Mouse (Mus musculus): Measurements from ENCODE around the gene Lnx2. TPM values are rescaled to one million over a fixed set of nuclear protein-coding genes. Genes with fewer than 3 reads are reported as not detected.

The Lnx2 gene
- polyA plus RNA-seq, 1 experiment, result 44.9 TPM

DNA sequence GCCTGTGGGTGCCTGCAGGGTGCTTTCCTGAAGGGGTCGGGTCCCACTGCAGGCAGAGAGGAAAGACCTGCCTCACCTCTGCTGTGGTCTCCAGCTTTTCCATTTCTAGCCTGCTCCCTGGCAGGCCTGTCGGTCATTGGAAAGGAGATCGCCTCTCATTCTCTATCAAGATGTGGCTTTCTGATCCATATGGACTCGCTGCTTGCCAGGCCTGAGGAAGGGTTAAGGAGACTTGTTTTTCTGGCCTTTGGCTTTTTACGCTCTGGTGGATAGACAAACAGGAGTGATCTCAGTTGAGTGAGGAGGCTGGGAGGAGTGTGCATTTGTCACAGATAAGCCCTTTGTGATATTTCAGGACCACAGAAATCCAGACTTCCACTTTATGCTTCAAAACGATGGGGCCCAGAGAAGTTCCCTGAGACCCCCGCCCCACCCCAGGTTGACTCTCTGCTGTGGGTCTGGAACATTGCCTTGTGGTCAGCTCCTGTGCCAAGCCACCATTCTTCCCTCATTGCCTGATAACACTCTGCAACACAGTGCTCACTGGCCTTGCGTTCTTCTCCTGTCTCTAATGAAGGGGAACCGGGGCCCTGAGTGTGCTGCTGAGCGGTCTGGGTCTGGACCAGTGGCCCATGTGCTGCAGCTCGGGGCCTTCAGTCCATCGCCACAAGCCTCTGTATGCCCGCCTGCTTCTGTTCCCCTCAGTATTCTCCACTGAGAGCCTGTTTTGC, 32.6 kb upstream of the Lnx2 start:
- Histone ChIP-seq H3K4me3 (ENCODE audit: low read depth, low read length) (no peak overlapping the region), H3K36me3 (ENCODE audit: control insufficient read depth, insufficient read depth, low read length) (peaks cover 37% of the 10 kb centered on the region), H3K27ac (ENCODE audit: insufficient read depth, low read depth, low read length) (no peak overlapping the region), H3K4me1 (ENCODE audit: control insufficient read depth, insufficient read depth, insufficient read length, low read length) (no peaks in the 10 kb centered on the region), H3K27me3 (ENCODE audit: control insufficient read depth, insufficient read depth, low read length) (no peaks in the 10 kb centered on the region)
- no peak for TF ChIP-seq POLR2A (IDR thresholded peaks at IDR 0.05; ENCODE audit: low read depth, low read length)
- no peak for TF ChIP-seq CTCF (IDR thresholded peaks at IDR 0.05; ENCODE audit: extremely low read depth, insufficient read length, insufficient replicate concordance, low read depth, low read length)
- 95% methylated on average over 13 of the region's 13 CpGs for WGBS

DNA sequence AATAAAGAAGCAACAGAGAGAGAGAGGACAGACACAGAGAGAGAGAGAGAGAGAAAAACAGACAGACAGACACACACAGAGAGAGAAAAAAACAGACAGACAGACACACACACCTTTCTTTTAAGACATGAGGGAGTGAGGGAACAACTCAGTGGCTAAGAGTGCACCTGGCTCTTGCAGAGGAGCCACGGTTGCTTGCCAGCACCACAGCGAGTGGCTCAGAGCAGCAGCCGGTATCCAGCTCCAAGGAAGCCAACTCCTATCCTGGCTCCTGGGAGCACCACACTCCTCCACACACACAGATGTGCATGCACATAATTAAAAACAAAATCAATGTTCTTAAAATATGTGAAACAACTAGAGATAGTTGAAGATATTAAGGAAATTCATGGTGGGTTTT, 30.9 kb upstream of the Lnx2 start:
- Histone ChIP-seq H3K4me1 (ENCODE audit: control insufficient read depth, insufficient read depth, insufficient read length, low read length) (no peaks in the 10 kb centered on the region), H3K4me3 (ENCODE audit: low read depth, low read length) (no peak overlapping the region), H3K27me3 (ENCODE audit: control insufficient read depth, insufficient read depth, low read length) (no peaks in the 10 kb centered on the region), H3K36me3 (ENCODE audit: control insufficient read depth, insufficient read depth, low read length) (peaks cover 48% of the 10 kb centered on the region), H3K27ac (ENCODE audit: insufficient read depth, low read depth, low read length) (no peak overlapping the region)
- 95% methylated on average over 3 of the region's 3 CpGs for WGBS
- TF ChIP-seq POLR2A (IDR thresholded peaks at IDR 0.05; ENCODE audit: low read depth, low read length) (no peak), CTCF (IDR thresholded peaks at IDR 0.05; ENCODE audit: extremely low read depth, insufficient read length, insufficient replicate concordance, low read depth, low read length) (no peak)

DNA sequence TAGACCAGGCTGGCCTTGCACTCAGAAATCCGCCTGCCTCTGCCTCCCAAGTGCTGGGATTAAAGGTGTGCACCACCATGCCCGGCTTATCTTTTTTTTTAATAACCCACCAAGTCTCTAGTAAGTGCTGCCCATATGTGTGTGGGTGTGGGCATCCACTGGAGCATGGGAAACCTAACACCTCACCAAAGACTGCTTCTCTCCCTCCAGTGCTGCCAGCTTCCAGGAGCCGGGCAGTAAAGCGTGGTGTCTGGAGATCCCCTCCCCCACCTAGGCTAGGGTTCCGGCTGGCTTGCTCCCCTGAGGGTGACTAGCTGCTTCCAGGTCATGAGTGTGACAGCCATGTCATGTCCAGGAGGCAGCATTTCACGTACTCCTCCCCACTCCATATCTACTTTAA, 25.9 kb upstream of the Lnx2 start:
- no peaks in the 10 kb centered on the region for H3K4me1 ChIP-seq (ENCODE audit: control insufficient read depth, insufficient read depth, insufficient read length, low read length)
- H3K4me3 ChIP-seq (ENCODE audit: low read depth, low read length), result no peak overlapping the region
- no peaks in the 10 kb centered on the region for H3K27me3 ChIP-seq (ENCODE audit: control insufficient read depth, insufficient read depth, low read length)
- WGBS, result 97% methylated on average over 6 of the region's 6 CpGs
- TF ChIP-seq CTCF (IDR thresholded peaks at IDR 0.05; ENCODE audit: extremely low read depth, insufficient read length, insufficient replicate concordance, low read depth, low read length), result no peak
- no peak overlapping the region for H3K27ac ChIP-seq (ENCODE audit: insufficient read depth, low read depth, low read length)
- H3K36me3 ChIP-seq (ENCODE audit: control insufficient read depth, insufficient read depth, low read length), result peaks cover 43% of the 10 kb centered on the region

DNA sequence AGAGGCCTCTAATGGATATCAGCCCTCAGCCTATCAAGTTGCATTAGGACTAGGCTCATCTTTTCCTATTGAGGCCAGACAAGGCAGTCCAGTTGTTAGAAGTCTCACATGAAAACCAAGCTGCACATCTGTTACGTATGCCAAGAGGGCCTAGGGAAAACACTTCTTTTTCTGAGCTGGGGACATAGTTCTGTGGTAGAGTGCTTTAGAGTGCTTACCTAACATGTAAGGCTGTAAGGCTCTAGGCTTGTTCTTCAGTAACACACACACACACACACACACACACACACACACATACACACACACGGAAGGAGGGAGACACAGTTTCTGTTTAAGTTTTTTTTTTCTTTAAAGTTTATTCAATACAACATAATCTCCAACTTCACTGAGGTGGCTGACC, 23.8 kb upstream of the Lnx2 start:
- H3K27ac ChIP-seq (ENCODE audit: insufficient read depth, low read depth, low read length), result no peak overlapping the region
- no peaks in the 10 kb centered on the region for H3K4me1 ChIP-seq (ENCODE audit: control insufficient read depth, insufficient read depth, insufficient read length, low read length)
- no peak overlapping the region for H3K4me3 ChIP-seq (ENCODE audit: low read depth, low read length)
- H3K27me3 ChIP-seq (ENCODE audit: control insufficient read depth, insufficient read depth, low read length), result no peaks in the 10 kb centered on the region
- WGBS, result 90% methylated on average over 2 of the region's 2 CpGs
- peaks cover 33% of the 10 kb centered on the region for H3K36me3 ChIP-seq (ENCODE audit: control insufficient read depth, insufficient read depth, low read length)
- TF ChIP-seq CTCF (IDR thresholded peaks at IDR 0.05; ENCODE audit: extremely low read depth, insufficient read length, insufficient replicate concordance, low read depth, low read length), result no peak
- TF ChIP-seq POLR2A (IDR thresholded peaks at IDR 0.05; ENCODE audit: low read depth, low read length), result no peak

DNA sequence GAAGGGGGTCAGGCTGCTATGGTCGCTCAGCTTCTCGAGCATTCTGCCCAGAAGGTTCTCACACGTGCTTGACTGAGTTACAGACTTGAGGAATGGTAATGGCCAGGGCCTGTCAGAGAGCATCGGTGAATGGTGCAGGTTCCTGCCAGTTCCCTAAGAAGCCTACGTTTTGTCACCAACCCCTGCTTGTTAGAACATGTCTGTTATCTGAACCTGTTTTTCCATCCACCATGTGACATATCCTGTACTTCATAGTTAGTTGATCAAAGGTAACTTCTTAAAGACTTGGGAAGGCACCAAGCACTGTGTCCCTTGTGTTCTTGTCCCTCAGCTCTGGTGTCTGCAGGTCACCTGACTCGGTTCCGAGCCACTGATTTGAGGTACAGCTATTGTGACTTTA, 22.3 kb upstream of the Lnx2 start:
- H3K36me3 ChIP-seq (ENCODE audit: control insufficient read depth, insufficient read depth, low read length), result peaks cover 24% of the 10 kb centered on the region
- no peaks in the 10 kb centered on the region for H3K4me1 ChIP-seq (ENCODE audit: control insufficient read depth, insufficient read depth, insufficient read length, low read length)
- no peak overlapping the region for H3K27ac ChIP-seq (ENCODE audit: insufficient read depth, low read depth, low read length)
- no peak for TF ChIP-seq POLR2A (IDR thresholded peaks at IDR 0.05; ENCODE audit: low read depth, low read length)
- no peak for TF ChIP-seq CTCF (IDR thresholded peaks at IDR 0.05; ENCODE audit: extremely low read depth, insufficient read length, insufficient replicate concordance, low read depth, low read length)
- no peaks in the 10 kb centered on the region for H3K27me3 ChIP-seq (ENCODE audit: control insufficient read depth, insufficient read depth, low read length)
- WGBS, result 89% methylated on average over 7 of the region's 7 CpGs
- no peak overlapping the region for H3K4me3 ChIP-seq (ENCODE audit: low read depth, low read length)

DNA sequence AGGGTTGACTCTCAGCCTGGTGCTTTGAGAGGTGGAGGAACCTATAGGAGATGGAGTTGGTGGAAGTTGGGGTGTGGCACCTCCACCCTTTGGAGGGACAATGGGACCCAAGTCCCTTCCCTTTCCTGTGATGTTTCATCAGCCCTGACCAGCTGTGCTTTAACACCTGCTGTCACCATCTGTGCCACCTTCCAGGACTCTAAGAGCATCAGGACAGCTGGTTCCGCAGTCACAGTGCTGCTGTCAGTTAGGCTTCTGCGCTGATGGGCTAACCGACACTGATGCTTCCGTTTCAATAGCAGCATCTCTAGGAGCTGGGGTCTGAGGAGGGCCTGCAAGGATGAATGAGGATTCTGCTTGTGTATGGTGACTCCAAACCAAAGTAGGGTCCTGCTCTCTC, 20.2 kb upstream of the Lnx2 start:
- no peaks in the 10 kb centered on the region for H3K4me1 ChIP-seq (ENCODE audit: control insufficient read depth, insufficient read depth, insufficient read length, low read length)
- WGBS, result 94% methylated on average over 4 of the region's 4 CpGs
- H3K27me3 ChIP-seq (ENCODE audit: control insufficient read depth, insufficient read depth, low read length), result no peaks in the 10 kb centered on the region
- H3K27ac ChIP-seq (ENCODE audit: insufficient read depth, low read depth, low read length), result no peak overlapping the region
- TF ChIP-seq POLR2A (IDR thresholded peaks at IDR 0.05; ENCODE audit: low read depth, low read length) (no peak), CTCF (IDR thresholded peaks at IDR 0.05; ENCODE audit: extremely low read depth, insufficient read length, insufficient replicate concordance, low read depth, low read length) (no peak)
- no peak overlapping the region for H3K4me3 ChIP-seq (ENCODE audit: low read depth, low read length)
- H3K36me3 ChIP-seq (ENCODE audit: control insufficient read depth, insufficient read depth, low read length), result peaks cover 15% of the 10 kb centered on the region

DNA sequence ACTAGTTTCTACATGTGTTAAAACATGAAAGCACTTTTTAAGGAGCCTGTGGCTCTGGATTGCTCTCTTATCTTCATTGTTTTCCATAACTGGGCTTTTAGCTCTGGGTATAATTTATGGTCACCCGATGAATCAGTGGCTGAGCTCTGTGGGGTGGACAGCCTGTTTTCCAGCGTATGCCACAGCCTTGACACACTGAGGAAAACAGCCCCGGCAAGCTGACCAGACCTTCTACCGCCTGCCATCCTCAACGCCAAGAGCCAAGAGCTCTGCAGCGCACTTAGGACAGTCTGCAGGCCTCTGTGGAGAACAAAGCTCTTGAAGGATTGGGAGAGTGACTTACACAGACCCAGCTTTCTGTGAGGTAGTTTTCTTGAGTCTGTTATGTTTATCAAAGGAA, 17.9 kb upstream of the Lnx2 start:
- WGBS, result 79% methylated on average over 6 of the region's 6 CpGs
- H3K36me3 ChIP-seq (ENCODE audit: control insufficient read depth, insufficient read depth, low read length), result peaks cover 8% of the 10 kb centered on the region; the same call in 1 of the 2 replicates
- no peaks in the 10 kb centered on the region for H3K27me3 ChIP-seq (ENCODE audit: control insufficient read depth, insufficient read depth, low read length)
- TF ChIP-seq CTCF (IDR thresholded peaks at IDR 0.05; ENCODE audit: extremely low read depth, insufficient read length, insufficient replicate concordance, low read depth, low read length) (no peak), POLR2A (IDR thresholded peaks at IDR 0.05; ENCODE audit: low read depth, low read length) (no peak)
- H3K27ac ChIP-seq (ENCODE audit: insufficient read depth, low read depth, low read length), result no peak overlapping the region
- H3K4me1 ChIP-seq (ENCODE audit: control insufficient read depth, insufficient read depth, insufficient read length, low read length), result no peaks in the 10 kb centered on the region
- no peak overlapping the region for H3K4me3 ChIP-seq (ENCODE audit: low read depth, low read length)
